Mouse (Mus musculus) stomach, postnatal 0 days (tissue): ENCODE data around the gene Trpv2. TPM values are rescaled to one million over a fixed set of nuclear protein-coding genes. Genes with fewer than 3 reads are reported as not detected.

Experiments
- ATAC-seq: fragments of 200-750 bp; cut with Nextera tagmentation; 2 replicates; pipeline ENCODE4 v1.8.0; 2017; ENCODE audit not compliant: low FRiP score, low TSS enrichment
- DNase-seq: peaks from one replicate; pipeline ENCODE4 v3.0.0-alpha.2; 2016; ENCODE audit warnings: low spot score
- H3K27ac ChIP-seq: fragments of 300-500 bp; sonication (generic); replicated peaks from 2 replicates; pipeline ENCODE4 v1.5.1; 2014; ENCODE audit warnings: mild to moderate bottlenecking, control low read depth
- H3K27me3 ChIP-seq: fragments of 300-500 bp; sonication (generic); 2 replicates; pipeline ENCODE4 v1.6.1; 2014; ENCODE audit warnings: low read length; ENCODE audit not compliant: control insufficient read depth, insufficient read depth
- H3K36me3 ChIP-seq: fragments of 300-500 bp; sonication (generic); 2 replicates; pipeline ENCODE4 v1.6.1; 2014; ENCODE audit warnings: low read length, mixed read lengths; ENCODE audit not compliant: control insufficient read depth, insufficient read depth
- H3K4me1 ChIP-seq: fragments of 300-500 bp; sonication (generic); replicated peaks from 2 replicates; pipeline ENCODE4 v1.6.1; 2014; ENCODE audit warnings: antibody characterized with exemption; ENCODE audit not compliant: control insufficient read depth, insufficient read depth
- H3K4me2 ChIP-seq: fragments of 300-500 bp; sonication (generic); replicated peaks from 2 replicates; pipeline ENCODE4 v1.6.1; 2014; ENCODE audit warnings: low read depth, mild to moderate bottlenecking, control low read depth, moderate library complexity
- H3K4me3 ChIP-seq: fragments of 300-500 bp; sonication (generic); 2 replicates; pipeline ENCODE4 v1.5.1; 2014; ENCODE audit warnings: low read depth, low read length, control low read depth
- H3K9ac ChIP-seq: fragments of 300-500 bp; sonication (generic); 2 replicates; pipeline ENCODE4 v1.6.1; 2014; ENCODE audit warnings: mild to moderate bottlenecking, low read length, control low read depth, mixed read lengths
- H3K9me3 ChIP-seq: fragments of 300-500 bp; sonication (generic); 2 replicates; pipeline ENCODE4 v1.6.1; 2016; ENCODE audit warnings: low read length; ENCODE audit not compliant: control insufficient read depth
- CTCF ChIP-seq: IDR thresholded peaks from 2 replicates; pipeline ENCODE4 v1.5.1; 2016; ENCODE audit warnings: antibody characterized with exemption, low read depth, mild to moderate bottlenecking, moderate library complexity
- EP300 ChIP-seq: optimal IDR thresholded peaks from 2 replicates; pipeline ENCODE3; 2016; ENCODE audit warnings: antibody characterized with exemption
- WGBS: fragments of 180-500 bp; shearing (Covaris S2); extraction: QIAGEN DNeasy Blood & Tissue Kit; methylation state at CpG from one replicate; pipeline ENCODE4 v1.1.7; 2014; 5-methylcytosine and 5-hydroxymethylcytosine counted together
- polyA plus RNA-seq: library from polyadenylated mRNA; unstranded; fragments of >200 nt; fragmentation: Nextera tagmentation; extraction: Ambion mirVana; gene quantifications from 2 replicates; pipeline ENCODE4 v1.2.1, GENCODE M21; 2015

The Trpv2 gene
- polyA plus RNA-seq, 1 experiment from 2014 or later = 11.0 TPM

DNA sequence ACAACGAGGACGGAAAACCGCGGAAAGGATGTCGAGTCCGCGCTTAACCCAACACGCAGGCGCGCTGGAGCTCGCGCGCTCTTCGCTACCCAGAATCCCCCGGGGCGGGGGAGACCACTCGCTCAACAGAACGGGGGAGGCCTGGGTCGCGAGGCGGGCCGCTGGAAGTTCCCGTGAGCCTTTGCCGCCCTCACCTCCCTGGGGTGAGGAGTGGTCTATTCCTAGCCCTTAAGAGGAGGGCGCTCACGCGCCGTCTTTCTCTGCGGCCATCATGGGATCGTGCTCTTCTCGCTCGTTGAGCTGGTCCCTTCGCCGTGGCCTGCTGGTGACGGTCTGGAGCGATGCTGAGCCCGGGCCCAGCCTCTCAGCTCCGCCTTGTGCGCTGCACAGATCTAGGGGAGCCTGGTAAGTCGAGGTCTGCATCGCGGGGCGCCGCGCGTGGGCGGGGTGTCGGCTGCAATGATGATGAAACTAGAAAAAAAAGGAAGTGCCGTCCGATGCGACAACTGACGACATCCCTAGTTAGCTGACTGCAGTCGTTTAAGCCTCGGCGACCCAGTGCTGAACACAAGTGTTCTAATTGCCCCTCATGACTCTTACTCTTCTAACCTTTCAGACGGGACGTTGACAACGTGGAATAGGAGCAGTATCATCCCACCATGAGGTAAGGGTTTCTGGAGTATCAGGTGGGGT, 28.5 kb downstream of the Trpv2 start:
- Histone ChIP-seq H3K9ac (peak overlapping the region; percentile 96), H3K36me3 (peaks cover 19% of the 10 kb centered on the region; the same call in 1 of the 2 replicates), H3K27me3 (no peaks in the 10 kb centered on the region), H3K27ac (peak overlapping the region; percentile 94), H3K4me3 (peak overlapping the region; percentile 85), H3K9me3 (no peaks in the 10 kb centered on the region), H3K4me2 (peak overlapping the region; percentile 70), H3K4me1 (no peaks in the 10 kb centered on the region; the same call in 1 of the 2 replicates)
- DNase-seq = peak; percentile 97
- ATAC-seq = peak; percentile 95
- WGBS = under 1% methylated on average over 58 of the region's 58 CpGs
- TF ChIP-seq CTCF (peak; percentile 32), EP300 (peak; percentile 78)

DNA sequence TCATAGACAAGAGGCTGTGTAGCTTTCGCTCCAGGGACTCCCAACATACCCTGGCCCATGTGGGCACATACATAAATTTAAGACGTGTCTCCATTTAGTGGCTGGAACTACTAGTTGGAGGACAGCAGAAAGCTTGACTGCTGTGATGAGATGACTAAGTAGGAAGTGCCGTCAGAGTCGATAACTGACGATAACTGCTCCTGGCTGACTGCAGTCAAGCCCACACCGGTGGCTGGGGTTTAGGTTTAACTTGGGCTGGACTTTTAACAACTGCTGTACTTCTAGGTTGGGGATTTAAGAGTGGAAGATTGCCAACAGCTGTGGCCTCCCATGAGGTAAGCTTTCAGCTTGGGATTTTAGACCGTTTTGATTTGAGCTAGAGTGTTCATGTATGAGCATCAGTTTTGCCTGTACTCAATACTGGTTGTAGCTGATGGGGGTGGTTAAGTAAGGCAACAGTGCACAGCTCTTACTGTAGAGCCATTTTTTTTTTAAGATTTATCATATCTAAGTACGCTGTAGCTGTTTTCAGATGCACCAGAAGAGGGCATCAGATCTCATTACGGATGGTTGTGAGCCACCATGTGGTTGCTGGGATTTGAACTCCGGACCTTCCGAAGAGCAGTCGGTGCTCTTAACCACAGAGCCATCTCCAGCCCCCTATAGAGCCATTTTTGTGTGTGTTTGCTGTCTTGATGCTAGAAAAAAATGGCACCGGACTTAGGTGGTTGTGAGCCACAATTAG, 29.2 kb downstream of the Trpv2 start:
- no peaks in the 10 kb centered on the region for H3K9me3 ChIP-seq
- peak; percentile 11 for ATAC-seq
- peaks cover 19% of the 10 kb centered on the region; the same call in 1 of the 2 replicates for H3K36me3 ChIP-seq
- H3K9ac ChIP-seq = peak overlapping the region; percentile 96
- under 1% methylated on average over 13 of the region's 13 CpGs for whole genome bisulfite sequencing
- no peaks in the 10 kb centered on the region for H3K27me3 ChIP-seq
- H3K4me3 ChIP-seq = peak overlapping the region; percentile 85
- H3K27ac ChIP-seq = peak overlapping the region; percentile 94
- H3K4me2 ChIP-seq = peak overlapping the region; percentile 70
- H3K4me1 ChIP-seq = no peaks in the 10 kb centered on the region; the same call in 1 of the 2 replicates
- TF ChIP-seq EP300 (no peak), CTCF (peak; percentile 54)
- DNase-seq = peak; percentile 36

DNA sequence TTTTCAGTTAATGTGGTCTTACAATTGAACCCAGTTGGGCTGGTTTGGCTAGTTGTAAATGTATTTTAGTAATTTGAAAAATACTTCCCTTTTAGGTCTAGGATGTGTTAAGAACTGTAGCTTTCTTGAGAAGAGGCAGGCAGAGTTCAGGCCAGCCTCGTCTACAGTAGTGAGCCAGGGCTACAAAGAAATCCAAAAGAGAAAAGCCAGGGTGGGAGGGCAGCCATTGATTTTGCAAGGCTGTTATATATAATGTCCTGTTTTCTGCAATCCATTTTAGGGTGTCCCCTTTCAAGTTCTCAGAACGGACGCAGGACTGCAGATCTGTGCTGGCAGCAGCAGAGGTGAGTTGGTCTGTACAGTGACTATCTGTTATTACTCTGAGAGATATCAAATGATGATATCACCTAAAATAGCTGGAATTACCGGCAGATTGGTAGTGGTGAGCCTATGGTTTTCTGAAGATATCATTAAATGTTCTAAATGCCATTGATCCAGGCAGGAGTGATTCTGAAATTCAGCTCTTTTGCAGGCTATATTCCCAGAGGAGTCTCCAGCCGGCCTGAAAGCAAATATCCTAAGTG, 29.9 kb downstream of the Trpv2 start:
- Histone ChIP-seq H3K4me2 (peak overlapping the region; percentile 70), H3K9ac (peak overlapping the region; percentile 47; the same call in 1 of the 2 replicates), H3K4me1 (no peaks in the 10 kb centered on the region; the same call in 1 of the 2 replicates), H3K27me3 (no peaks in the 10 kb centered on the region), H3K9me3 (no peaks in the 10 kb centered on the region), H3K27ac (no peak overlapping the region), H3K36me3 (peaks cover 19% of the 10 kb centered on the region; the same call in 1 of the 2 replicates), H3K4me3 (peak overlapping the region; percentile 85; the same call in 1 of the 2 replicates)
- no peak for ATAC-seq
- no peak for DNase-seq
- TF ChIP-seq CTCF (no peak), EP300 (no peak)
- 14% methylated on average over 5 of the region's 5 CpGs for WGBS

DNA sequence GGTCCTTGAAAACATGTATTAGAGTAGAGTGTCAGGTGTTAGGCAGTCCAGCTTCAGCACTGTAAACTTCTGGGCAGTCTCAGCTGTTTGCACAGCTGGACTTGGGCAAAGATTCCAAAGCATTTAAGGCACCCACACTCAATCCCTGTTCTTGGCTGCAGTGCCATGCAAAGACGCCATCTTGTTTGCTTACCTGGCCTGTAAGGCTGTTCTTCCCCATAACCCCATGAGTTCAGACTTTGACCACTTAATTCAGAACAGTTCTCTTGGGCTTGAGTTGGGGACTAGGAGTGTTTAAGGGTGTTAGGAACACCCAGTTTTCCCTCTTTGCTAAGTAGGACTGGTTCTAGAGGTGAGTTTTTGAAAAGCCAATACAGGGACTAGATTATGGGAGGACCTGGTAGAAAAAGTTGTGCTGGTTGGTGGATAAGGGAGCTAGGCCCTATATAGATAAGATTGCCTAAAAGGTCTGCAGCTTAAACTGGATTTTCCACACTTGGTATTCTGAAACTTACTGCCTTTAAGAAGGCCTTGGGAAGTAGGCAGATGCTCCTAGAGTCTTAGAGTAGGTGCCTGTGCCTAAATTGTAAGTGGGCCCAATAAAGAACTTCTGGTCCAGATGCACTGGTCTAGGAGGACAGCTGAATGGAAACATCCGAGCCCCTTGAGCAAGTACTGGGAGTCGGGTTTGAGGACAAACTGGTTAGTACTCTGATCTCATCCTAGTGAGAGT, 30.8 kb downstream of the Trpv2 start:
- H3K27me3 ChIP-seq = no peaks in the 10 kb centered on the region
- no peak for ATAC-seq
- DNase-seq = peak; percentile 39
- WGBS = 24% methylated on average over 3 of the region's 3 CpGs
- peaks cover 19% of the 10 kb centered on the region; the same call in 1 of the 2 replicates for H3K36me3 ChIP-seq
- 0 out of 2 replicates have a peak overlapping the region, but pooled peaks have one; percentile 70 for H3K4me2 ChIP-seq
- H3K27ac ChIP-seq = peak overlapping the region; percentile 35
- H3K4me3 ChIP-seq = peak overlapping the region; percentile 85; the same call in 1 of the 2 replicates
- no peaks in the 10 kb centered on the region; the same call in 1 of the 2 replicates for H3K4me1 ChIP-seq
- TF ChIP-seq EP300 (no peak), CTCF (no peak)
- no peaks in the 10 kb centered on the region for H3K9me3 ChIP-seq
- H3K9ac ChIP-seq = peak overlapping the region; percentile 27; the same call in 1 of the 2 replicates

DNA sequence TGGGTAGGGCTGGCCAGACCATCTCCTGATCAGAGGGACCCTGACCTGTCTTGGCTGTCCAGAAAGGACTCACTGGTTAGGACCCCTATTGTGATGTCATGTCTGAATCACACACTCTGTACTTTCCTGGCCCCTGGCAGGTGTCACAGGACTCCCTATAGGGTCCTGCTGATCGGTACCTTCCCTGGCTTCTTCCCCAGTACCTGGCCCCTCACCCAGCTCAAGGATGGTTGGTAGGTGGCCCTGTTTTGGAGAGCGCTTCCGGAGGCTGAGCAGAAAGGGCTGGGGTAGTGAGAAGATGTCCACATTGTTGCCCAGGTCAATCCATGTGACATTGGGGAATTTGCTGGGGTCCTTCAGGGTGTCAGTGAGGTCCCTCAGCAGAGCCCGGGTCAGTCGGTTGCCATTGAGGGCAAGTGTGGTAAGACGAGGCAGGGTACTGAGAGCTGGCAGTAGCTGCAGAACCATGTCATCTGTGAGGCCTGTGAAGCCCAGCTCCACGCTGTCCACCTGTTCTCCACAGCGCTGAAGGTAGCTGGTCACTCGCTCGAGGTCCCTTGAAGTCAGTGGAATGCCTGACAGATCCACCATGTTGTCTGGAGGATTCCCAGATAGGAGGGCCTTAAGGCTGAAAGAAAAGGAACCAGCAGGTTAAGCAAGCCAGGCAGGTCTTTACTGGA, 31.5 kb downstream of the Trpv2 start:
- TF ChIP-seq EP300 (no peak), CTCF (no peak)
- Histone ChIP-seq H3K36me3 (peaks cover 19% of the 10 kb centered on the region; the same call in 1 of the 2 replicates), H3K4me2 (0 out of 2 replicates have a peak overlapping the region, but pooled peaks have one; percentile 5), H3K9me3 (no peaks in the 10 kb centered on the region), H3K27me3 (no peaks in the 10 kb centered on the region), H3K9ac (no peak overlapping the region), H3K27ac (peak overlapping the region; percentile 35; the same call in 1 of the 2 replicates), H3K4me3 (no peak overlapping the region), H3K4me1 (no peaks in the 10 kb centered on the region; the same call in 1 of the 2 replicates)
- ATAC-seq (no peak), DNase-seq (no peak)
- 44% methylated on average over 10 of the region's 10 CpGs for WGBS
